Mouse (Mus musculus): ENCODE data around the gene Dennd4b.

GRCm38 (mm10) chr3:90222941-90223340 is 42.0 kb upstream of the Dennd4b start:
- TF ChIP-seq CHD2 (IDR thresholded peaks at IDR 0.05; ENCODE audit: low read length) (no peak), POLR2A (IDR thresholded peaks at IDR 0.05; ENCODE audit: low read depth, low read length) (no peak), CTCF (conservative IDR thresholded peaks at IDR 0.05 in 1 of 2, IDR thresholded peaks at IDR 0.05 in 1 of 2; ENCODE audit: low read depth in 2 of 2, low read length in 2 of 2) (no peak), E2F4 (IDR thresholded peaks at IDR 0.05; ENCODE audit: insufficient replicate concordance, low read depth, low read length) (no peak), POLR2AphosphoS2 (IDR thresholded peaks at IDR 0.05; ENCODE audit: low read depth, low read length) (no peak)

Measured in CH12.LX (cell line).